In genomic region chr16:85075330-85075729, GRCm38 (mm10) we compare ENCODE assay signal across 22 mouse cellular contexts.
DNase-seq lines count a peak whose midpoint lies in the region; ATAC-seq and TF ChIP-seq lines count a peak whose summit lies in the region.
"Had no signal": no experiment of that assay in that cellular context is flagged by ENCODE, and none has a peak within 500 bp of the region (broad histone marks: within the 10 kb centered on the region; RNA-seq: fewer than 3 reads in every experiment).

No protein-coding gene starts in this region.

- H3K4me3 ChIP-seq in liver, adult 2 months (ENCODE audit: insufficient read depth, low read depth, low read length), result no peak overlapping the region
- H3K4me3 ChIP-seq in liver, embryonic 11.5 days (ENCODE audit: low read depth, low read length), result no peak overlapping the region
- H3K4me3 ChIP-seq in lung, postnatal 0 days (ENCODE audit: low read depth, low read length), result no peak overlapping the region
- no peak overlapping the region for H3K4me3 ChIP-seq in intestine, embryonic 16.5 days (ENCODE audit: low read length)
- no peak overlapping the region for H3K4me3 ChIP-seq in stomach, embryonic 15.5 days (replicated peaks)
- H3K4me3 ChIP-seq: embryonic facial prominence, embryonic 10.5 days; erythroblast, embryonic 14.5 days; forebrain, embryonic 10.5 days; hindbrain, embryonic 12.5 days had no signal

- no peaks in the 10 kb centered on the region for H3K9me3 ChIP-seq in liver, embryonic 11.5 days (ENCODE audit: control insufficient read depth, low read length)
- H3K9me3 ChIP-seq in lung, postnatal 0 days (ENCODE audit: low read length), result no peaks in the 10 kb centered on the region
- no peaks in the 10 kb centered on the region for H3K9me3 ChIP-seq in intestine, embryonic 16.5 days (ENCODE audit: control insufficient read depth, low read length)
- H3K9me3 ChIP-seq in stomach, embryonic 15.5 days, result no peaks in the 10 kb centered on the region
- H3K9me3 ChIP-seq: embryonic facial prominence, embryonic 10.5 days; forebrain, embryonic 10.5 days; hindbrain, embryonic 12.5 days had no signal

- 0 out of 2 replicates have a peak, but pooled peaks have one; percentile 21 for TF ChIP-seq EP300 in lung, postnatal 0 days (IDR thresholded peaks at IDR 0.05)

- H3K4me2 ChIP-seq in liver, embryonic 11.5 days, result no peak overlapping the region
- no peak overlapping the region for H3K4me2 ChIP-seq in lung, postnatal 0 days (replicated peaks; ENCODE audit: low read depth, low read length)
- no peak overlapping the region for H3K4me2 ChIP-seq in intestine, embryonic 16.5 days (ENCODE audit: low read depth, low read length)
- no peak overlapping the region for H3K4me2 ChIP-seq in stomach, embryonic 15.5 days
- H3K4me2 ChIP-seq: hindbrain, embryonic 12.5 days had no signal

- no peak for ATAC-seq in liver, embryonic 11.5 days (replicated peaks; ENCODE audit: low FRiP score)
- no peak for ATAC-seq in lung, postnatal 0 days
- ATAC-seq in intestine, embryonic 16.5 days, result peak; percentile 33; the same call in 1 of the 2 replicates
- 0 out of 2 replicates have a peak, but pooled peaks have one; percentile 39 for ATAC-seq in stomach, embryonic 15.5 days (ENCODE audit: insufficient read depth, low FRiP score, low read depth)
- ATAC-seq: forebrain, embryonic 14.5 days had no signal

- peaks cover 6% of the 10 kb centered on the region for H3K4me1 ChIP-seq in liver, adult 2 months (ENCODE audit: control insufficient read depth, insufficient read depth, low read length)
- H3K4me1 ChIP-seq in liver, embryonic 11.5 days (replicated peaks; ENCODE audit: control insufficient read depth, insufficient read depth, low read length), result no peaks in the 10 kb centered on the region
- H3K4me1 ChIP-seq in lung, postnatal 0 days (ENCODE audit: insufficient read depth, low read depth, low read length), result no peaks in the 10 kb centered on the region
- no peaks in the 10 kb centered on the region for H3K4me1 ChIP-seq in intestine, embryonic 16.5 days (ENCODE audit: control insufficient read depth, insufficient read depth, low read length)
- H3K4me1 ChIP-seq in stomach, embryonic 15.5 days, result no peaks in the 10 kb centered on the region
- H3K4me1 ChIP-seq: embryonic facial prominence, embryonic 10.5 days; forebrain, embryonic 10.5 days; hindbrain, embryonic 12.5 days had no signal

- no peak for TF ChIP-seq CTCF in liver, adult 2 months (IDR thresholded peaks at IDR 0.05; ENCODE audit: low read depth, low read length)
- no peak for TF ChIP-seq CTCF in lung, postnatal 0 days (IDR thresholded peaks at IDR 0.05)

- DNase-seq in liver, adult 2 months (ENCODE audit: extremely low read depth, low read depth, low spot score), result peak; percentile 87
- DNase-seq in liver, embryonic 11.5 days (ENCODE audit: low spot score), result no peak
- no peak for DNase-seq in lung, postnatal 0 days (ENCODE audit: low spot score)
- no peak for DNase-seq in lung, postnatal 10 days
- no peak for DNase-seq in left cerebral cortex, adult 8-10 months (ENCODE audit: low spot score in 2 of 2)
- DNase-seq in embryo, embryonic 10.5 days (ENCODE audit: low spot score), result no peak
- DNase-seq: adrenal gland, adult 2 months; adrenal gland, postnatal 25 days; cerebellum, adult 18-20 months; cerebellum, adult 9-11 months; cerebellum, postnatal 36 days; gastrocnemius, postnatal 36 days; heart, adult 11 months; heart, postnatal 10 days; heart, postnatal 4 days had no signal

- peaks cover 2% of the 10 kb centered on the region for H3K36me3 ChIP-seq in liver, adult 2 months (ENCODE audit: control insufficient read depth, insufficient read depth, low read length)
- H3K36me3 ChIP-seq in liver, embryonic 11.5 days (ENCODE audit: control insufficient read depth, insufficient read depth, low read length), result no peaks in the 10 kb centered on the region; the same call in 1 of the 2 replicates
- H3K36me3 ChIP-seq in lung, postnatal 0 days (ENCODE audit: insufficient read depth, low read length), result peaks cover 13% of the 10 kb centered on the region
- H3K36me3 ChIP-seq in intestine, embryonic 16.5 days (ENCODE audit: control insufficient read depth, insufficient read depth, low read length), result peaks cover 6% of the 10 kb centered on the region
- peaks cover 5% of the 10 kb centered on the region; the same call in 1 of the 2 replicates for H3K36me3 ChIP-seq in stomach, embryonic 15.5 days

- no peaks in the 10 kb centered on the region for H3K79me2 ChIP-seq in liver, adult 2 months (ENCODE audit: control insufficient read depth, insufficient read depth, low read length)

- H3K27me3 ChIP-seq in liver, adult 2 months (ENCODE audit: control insufficient read depth, insufficient read depth, low read length), result no peaks in the 10 kb centered on the region
- H3K27me3 ChIP-seq in liver, embryonic 11.5 days (replicated peaks; ENCODE audit: control insufficient read depth, insufficient read depth, low read length), result no peaks in the 10 kb centered on the region
- no peaks in the 10 kb centered on the region for H3K27me3 ChIP-seq in lung, postnatal 0 days (replicated peaks; ENCODE audit: insufficient read depth, low read length)
- no peaks in the 10 kb centered on the region for H3K27me3 ChIP-seq in intestine, embryonic 16.5 days (replicated peaks; ENCODE audit: control insufficient read depth, insufficient read depth, low read length)
- H3K27me3 ChIP-seq in stomach, embryonic 15.5 days (replicated peaks), result no peaks in the 10 kb centered on the region
- H3K27me3 ChIP-seq: hindbrain, embryonic 12.5 days had no signal

- no peak overlapping the region for H3K9ac ChIP-seq in liver, adult 2 months (ENCODE audit: low read depth, low read length)
- H3K9ac ChIP-seq in liver, embryonic 11.5 days (ENCODE audit: low read depth, low read length), result no peak overlapping the region
- no peak overlapping the region for H3K9ac ChIP-seq in lung, postnatal 0 days (replicated peaks; ENCODE audit: low read depth)
- no peak overlapping the region for H3K9ac ChIP-seq in intestine, embryonic 16.5 days (ENCODE audit: low read depth, low read length)
- H3K9ac ChIP-seq in stomach, embryonic 15.5 days, result no peak overlapping the region
- H3K9ac ChIP-seq: hindbrain, embryonic 12.5 days had no signal

- 29% methylated on average over 2 of the region's 2 CpGs for WGBS in liver, adult 2 months
- 90% methylated on average over 2 of the region's 2 CpGs for WGBS in liver, embryonic 11.5 days
- 28% methylated on average over 2 of the region's 2 CpGs for whole genome bisulfite sequencing in lung, postnatal 0 days
- 40% methylated on average over 2 of the region's 2 CpGs for WGBS in intestine, embryonic 16.5 days
- 27% methylated on average over 2 of the region's 2 CpGs for WGBS in stomach, embryonic 15.5 days

- no peak for TF ChIP-seq POLR2A in liver, adult 2 months (IDR thresholded peaks at IDR 0.05; ENCODE audit: extremely low read depth, insufficient read depth, low read length)

- no peak overlapping the region for H3K27ac ChIP-seq in liver, adult 2 months (replicated peaks; ENCODE audit: insufficient read depth, low read depth, low read length)
- H3K27ac ChIP-seq in liver, embryonic 11.5 days (ENCODE audit: low read depth, low read length), result no peak overlapping the region
- H3K27ac ChIP-seq in lung, postnatal 0 days (ENCODE audit: low read length), result no peak overlapping the region
- no peak overlapping the region for H3K27ac ChIP-seq in intestine, embryonic 16.5 days (ENCODE audit: low read length)
- no peak overlapping the region for H3K27ac ChIP-seq in stomach, embryonic 15.5 days
- H3K27ac ChIP-seq: embryonic facial prominence, embryonic 10.5 days; forebrain, embryonic 10.5 days; hindbrain, embryonic 12.5 days had no signal

Comparison
In these comparisons a context has a peak if more than half of its experiments do, and no peak if none do; other contexts are left out.
1. ATAC-seq: peak in intestine, embryonic 16.5 days (single experiment) and stomach, embryonic 15.5 days (single experiment); none in liver, embryonic 11.5 days (single experiment) and lung, postnatal 0 days (single experiment).